Mouse (Mus musculus): ENCODE data around the gene Erp29. TPM values are rescaled to one million over a fixed set of nuclear protein-coding genes. Genes with fewer than 3 reads are reported as not detected.

The Erp29 gene
- polyA plus RNA-seq, 1 experiment: 77.8 TPM

- H3K4me1 ChIP-seq (ENCODE audit: control insufficient read depth, insufficient read depth, low read length): peaks cover 13% of the 10 kb centered on the region; the same call in 1 of the 2 replicates
- no peak overlapping the region for H3K27ac ChIP-seq (ENCODE audit: insufficient read depth, low read depth, low read length)
- WGBS: 65% methylated on average over 9 of the region's 9 CpGs
- no peak overlapping the region for H3K4me3 ChIP-seq (ENCODE audit: insufficient read depth, low read depth, low read length)
- no peaks in the 10 kb centered on the region for H3K27me3 ChIP-seq (replicated peaks; ENCODE audit: control insufficient read depth, insufficient read depth, low read length)
- DNase-seq: no peak
- no peaks in the 10 kb centered on the region for H3K36me3 ChIP-seq (ENCODE audit: control insufficient read depth, insufficient read depth, low read length)
- TF ChIP-seq CTCF (conservative IDR thresholded peaks at IDR 0.05; ENCODE audit: insufficient read depth, insufficient read length, low read depth, low read length) (no peak), POLR2A (IDR thresholded peaks at IDR 0.05; ENCODE audit: low read depth, low read length) (no peak)
Observed at GRCm38 (mm10) chr5:121455510-121456265, 3.4 kb upstream of the Erp29 start.

- 51% methylated on average over 3 of the region's 3 CpGs for WGBS
- DNase-seq: peak; percentile 36
- peaks cover 20% of the 10 kb centered on the region; the same call in 1 of the 2 replicates for H3K4me1 ChIP-seq (ENCODE audit: control insufficient read depth, insufficient read depth, low read length)
- no peak for TF ChIP-seq CTCF (conservative IDR thresholded peaks at IDR 0.05; ENCODE audit: insufficient read depth, insufficient read length, low read depth, low read length)
- TF ChIP-seq POLR2A (IDR thresholded peaks at IDR 0.05; ENCODE audit: low read depth, low read length): no peak
- no peak overlapping the region; the same call in 1 of the 2 replicates for H3K27ac ChIP-seq (ENCODE audit: insufficient read depth, low read depth, low read length)
- no peaks in the 10 kb centered on the region for H3K27me3 ChIP-seq (replicated peaks; ENCODE audit: control insufficient read depth, insufficient read depth, low read length)
- H3K4me3 ChIP-seq (ENCODE audit: insufficient read depth, low read depth, low read length): no peak overlapping the region
- H3K36me3 ChIP-seq (ENCODE audit: control insufficient read depth, insufficient read depth, low read length): no peaks in the 10 kb centered on the region
Observed at GRCm38 (mm10) chr5:121454503-121454782, 2.1 kb upstream of the Erp29 start.

- Histone ChIP-seq H3K4me1 (ENCODE audit: control insufficient read depth, insufficient read depth, low read length) (peaks cover 20% of the 10 kb centered on the region; the same call in 1 of the 2 replicates), H3K4me3 (ENCODE audit: insufficient read depth, low read depth, low read length) (no peak overlapping the region), H3K36me3 (ENCODE audit: control insufficient read depth, insufficient read depth, low read length) (no peaks in the 10 kb centered on the region), H3K27ac (ENCODE audit: insufficient read depth, low read depth, low read length) (peak overlapping the region; percentile 11; the same call in 1 of the 2 replicates), H3K27me3 (replicated peaks; ENCODE audit: control insufficient read depth, insufficient read depth, low read length) (no peaks in the 10 kb centered on the region)
- TF ChIP-seq CTCF (conservative IDR thresholded peaks at IDR 0.05; ENCODE audit: insufficient read depth, insufficient read length, low read depth, low read length) (no peak), POLR2A (IDR thresholded peaks at IDR 0.05; ENCODE audit: low read depth, low read length) (no peak)
- no peak for DNase-seq
- WGBS: 68% methylated on average over 13 of the region's 13 CpGs
Observed at GRCm38 (mm10) chr5:121453743-121454502, 1.6 kb upstream of the Erp29 start.

- H3K36me3 ChIP-seq (ENCODE audit: control insufficient read depth, insufficient read depth, low read length): peaks cover 2% of the 10 kb centered on the region; the same call in 1 of the 2 replicates
- H3K27me3 ChIP-seq (replicated peaks; ENCODE audit: control insufficient read depth, insufficient read depth, low read length): no peaks in the 10 kb centered on the region
- TF ChIP-seq POLR2A (IDR thresholded peaks at IDR 0.05; ENCODE audit: low read depth, low read length) (no peak), CTCF (conservative IDR thresholded peaks at IDR 0.05; ENCODE audit: insufficient read depth, insufficient read length, low read depth, low read length) (no peak)
- H3K4me1 ChIP-seq (ENCODE audit: control insufficient read depth, insufficient read depth, low read length): peaks cover 20% of the 10 kb centered on the region; the same call in 1 of the 2 replicates
- H3K4me3 ChIP-seq (ENCODE audit: insufficient read depth, low read depth, low read length): peak overlapping the region; percentile 89
- peak overlapping the region; percentile 98 for H3K27ac ChIP-seq (ENCODE audit: insufficient read depth, low read depth, low read length)
- 2% methylated on average over 9 of the region's 9 CpGs for WGBS
- DNase-seq: no peak
Observed at GRCm38 (mm10) chr5:121452906-121453305, 600 bp upstream of the Erp29 start.

- TF ChIP-seq POLR2A (IDR thresholded peaks at IDR 0.05; ENCODE audit: low read depth, low read length): no peak
- no peak for TF ChIP-seq CTCF (conservative IDR thresholded peaks at IDR 0.05; ENCODE audit: insufficient read depth, insufficient read length, low read depth, low read length)
- WGBS: under 1% methylated on average over 17 of the region's 17 CpGs
- H3K27me3 ChIP-seq (replicated peaks; ENCODE audit: control insufficient read depth, insufficient read depth, low read length): no peaks in the 10 kb centered on the region
- H3K4me1 ChIP-seq (ENCODE audit: control insufficient read depth, insufficient read depth, low read length): peaks cover 20% of the 10 kb centered on the region; the same call in 1 of the 2 replicates
- peak within 1 kb of the TSS; percentile 89 for H3K4me3 ChIP-seq (ENCODE audit: insufficient read depth, low read depth, low read length)
- H3K36me3 ChIP-seq (ENCODE audit: control insufficient read depth, insufficient read depth, low read length): peaks cover 2% of the 10 kb centered on the region; the same call in 1 of the 2 replicates
- DNase-seq: peak; percentile 58
- H3K27ac ChIP-seq (ENCODE audit: insufficient read depth, low read depth, low read length): peak within 1 kb of the TSS; percentile 98
Observed at GRCm38 (mm10) chr5:121451644-121452025, 671 bp downstream of the Erp29 start, which contains the start of gene Tmem116. Gene Tmem116, plus strand, starts transcription at chr5:121451893.

- no peak overlapping the region; the same call in 1 of the 2 replicates for H3K27ac ChIP-seq (ENCODE audit: insufficient read depth, low read depth, low read length)
- WGBS: 10% methylated on average over 8 of the region's 8 CpGs
- peaks cover 20% of the 10 kb centered on the region; the same call in 1 of the 2 replicates for H3K4me1 ChIP-seq (ENCODE audit: control insufficient read depth, insufficient read depth, low read length)
- no peak for TF ChIP-seq POLR2A (IDR thresholded peaks at IDR 0.05; ENCODE audit: low read depth, low read length)
- TF ChIP-seq CTCF (conservative IDR thresholded peaks at IDR 0.05; ENCODE audit: insufficient read depth, insufficient read length, low read depth, low read length): no peak
- peak overlapping the region; percentile 83 for H3K4me3 ChIP-seq (ENCODE audit: insufficient read depth, low read depth, low read length)
- no peaks in the 10 kb centered on the region for H3K27me3 ChIP-seq (replicated peaks; ENCODE audit: control insufficient read depth, insufficient read depth, low read length)
- H3K36me3 ChIP-seq (ENCODE audit: control insufficient read depth, insufficient read depth, low read length): peaks cover 2% of the 10 kb centered on the region; the same call in 1 of the 2 replicates
- peak; percentile 33 for DNase-seq
Observed at GRCm38 (mm10) chr5:121451203-121451602, 1.1 kb downstream of the Erp29 start.

GRCm38 (mm10) chr5:121450476-121450875, 1.8 kb downstream of the Erp29 start:
- no peaks in the 10 kb centered on the region for H3K27me3 ChIP-seq (replicated peaks; ENCODE audit: control insufficient read depth, insufficient read depth, low read length)
- H3K4me3 ChIP-seq (ENCODE audit: insufficient read depth, low read depth, low read length): no peak overlapping the region
- TF ChIP-seq POLR2A (IDR thresholded peaks at IDR 0.05; ENCODE audit: low read depth, low read length) (no peak), CTCF (conservative IDR thresholded peaks at IDR 0.05; ENCODE audit: insufficient read depth, insufficient read length, low read depth, low read length) (no peak)
- H3K36me3 ChIP-seq (ENCODE audit: control insufficient read depth, insufficient read depth, low read length): peaks cover 2% of the 10 kb centered on the region; the same call in 1 of the 2 replicates
- H3K4me1 ChIP-seq (ENCODE audit: control insufficient read depth, insufficient read depth, low read length): peaks cover 20% of the 10 kb centered on the region; the same call in 1 of the 2 replicates
- peak; percentile 81 for DNase-seq
- H3K27ac ChIP-seq (ENCODE audit: insufficient read depth, low read depth, low read length): 0 out of 2 replicates have a peak overlapping the region, but pooled peaks have one; percentile 3
- WGBS: 39% methylated on average over 9 of the region's 9 CpGs

All from kidney, adult 2 months (tissue).